Mouse (Mus musculus) c-Kit-negative CD71-positive TER-119-positive erythroid progenitor cells, embryonic 14.5 days (primary cell): ENCODE results near the gene Phf5a.

Experiments used
- DNase-seq: peaks from one replicate; pipeline ENCODE4 v3.0.0-alpha.2; 2013; ENCODE audit warnings: low read depth, low spot score

Gene Phf5a

DNA sequence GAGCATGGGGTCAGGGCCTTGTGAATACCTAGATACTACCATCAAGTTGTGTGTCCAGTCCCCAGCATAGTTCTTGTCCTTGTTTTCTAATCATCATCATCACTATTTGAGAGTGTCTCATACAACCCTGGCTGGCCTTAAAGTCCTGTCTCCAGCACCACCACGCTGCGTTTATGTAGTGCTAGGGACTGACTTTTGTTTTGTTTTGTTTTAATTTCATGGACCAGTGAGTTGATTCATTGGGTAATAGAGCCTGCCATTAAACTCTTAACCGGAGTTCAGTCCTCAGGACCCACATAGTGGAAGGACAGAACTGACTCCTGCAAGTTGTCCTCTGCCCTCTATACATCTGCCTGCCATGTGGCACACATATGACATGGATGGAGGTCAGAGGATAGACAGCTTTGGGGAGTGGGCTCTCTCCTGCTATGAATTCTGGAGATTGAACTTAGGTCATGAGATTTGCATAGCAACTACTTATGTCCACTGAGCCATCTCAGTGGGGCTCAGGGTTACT lies 13.8 kb upstream of the Phf5a start:
- DNase-seq, result no peak

DNA sequence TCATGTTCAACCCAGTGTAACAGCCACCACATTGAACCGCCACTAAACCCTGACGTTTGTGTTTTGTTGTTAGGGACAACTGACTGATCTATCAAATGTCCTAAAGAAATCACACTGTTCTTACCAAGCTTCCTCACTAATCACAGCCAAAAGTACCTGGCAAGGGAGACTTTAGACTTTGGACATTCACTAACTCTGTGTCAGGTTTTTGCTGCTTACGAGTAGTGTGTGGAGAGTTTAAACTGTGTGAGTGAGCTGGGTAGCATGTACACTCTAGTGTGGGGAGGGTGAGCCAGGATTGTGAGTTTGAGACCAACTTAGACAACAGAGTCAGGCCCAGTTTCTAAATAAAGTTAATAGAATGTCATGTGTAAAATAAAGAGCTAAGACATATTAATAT lies 10.6 kb upstream of the Phf5a start:
- no peak for DNase-seq

DNA sequence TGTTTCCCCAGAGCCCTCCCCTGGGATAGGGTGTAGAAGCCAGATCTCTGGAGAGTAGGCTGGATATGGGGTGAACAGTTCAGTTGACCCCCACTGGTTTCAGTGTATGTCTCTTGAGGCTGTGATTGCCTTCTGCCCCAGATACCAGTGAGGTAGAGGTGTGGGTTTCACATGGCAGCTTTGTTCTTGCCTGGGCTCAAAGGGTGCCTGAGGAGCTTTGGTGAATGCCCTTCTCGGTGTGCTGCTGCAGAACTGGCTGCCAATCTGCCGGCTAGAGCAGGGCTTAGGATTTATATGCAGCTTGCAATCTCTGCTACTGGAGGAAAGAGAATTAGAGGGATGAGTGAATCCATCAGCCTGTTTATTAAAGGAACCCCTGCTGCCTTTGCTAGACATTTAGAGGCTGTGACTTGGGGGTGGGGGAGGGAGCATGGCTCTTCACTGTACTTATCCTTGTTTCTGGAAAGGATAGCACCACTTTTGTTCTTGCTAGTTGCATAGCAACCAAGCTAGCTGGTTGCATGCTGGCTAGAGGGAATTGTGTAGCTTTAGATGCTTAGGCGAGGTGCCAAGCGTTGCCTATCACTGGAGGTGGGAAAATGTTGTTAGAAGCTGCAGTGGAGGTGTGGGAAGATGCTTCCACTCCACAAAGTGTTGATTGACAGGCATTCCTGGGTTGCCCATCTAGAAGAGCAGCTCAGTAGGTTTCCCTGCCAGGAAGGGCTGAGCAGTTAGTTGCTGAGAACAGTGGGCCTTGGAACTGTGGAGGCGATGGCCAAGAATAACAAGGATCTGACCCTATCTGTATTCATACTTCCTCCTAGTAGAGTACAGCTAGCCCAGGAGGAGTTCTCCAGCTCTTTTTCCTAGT lies 8.1 kb upstream of the Phf5a start:
- no peak for DNase-seq

DNA sequence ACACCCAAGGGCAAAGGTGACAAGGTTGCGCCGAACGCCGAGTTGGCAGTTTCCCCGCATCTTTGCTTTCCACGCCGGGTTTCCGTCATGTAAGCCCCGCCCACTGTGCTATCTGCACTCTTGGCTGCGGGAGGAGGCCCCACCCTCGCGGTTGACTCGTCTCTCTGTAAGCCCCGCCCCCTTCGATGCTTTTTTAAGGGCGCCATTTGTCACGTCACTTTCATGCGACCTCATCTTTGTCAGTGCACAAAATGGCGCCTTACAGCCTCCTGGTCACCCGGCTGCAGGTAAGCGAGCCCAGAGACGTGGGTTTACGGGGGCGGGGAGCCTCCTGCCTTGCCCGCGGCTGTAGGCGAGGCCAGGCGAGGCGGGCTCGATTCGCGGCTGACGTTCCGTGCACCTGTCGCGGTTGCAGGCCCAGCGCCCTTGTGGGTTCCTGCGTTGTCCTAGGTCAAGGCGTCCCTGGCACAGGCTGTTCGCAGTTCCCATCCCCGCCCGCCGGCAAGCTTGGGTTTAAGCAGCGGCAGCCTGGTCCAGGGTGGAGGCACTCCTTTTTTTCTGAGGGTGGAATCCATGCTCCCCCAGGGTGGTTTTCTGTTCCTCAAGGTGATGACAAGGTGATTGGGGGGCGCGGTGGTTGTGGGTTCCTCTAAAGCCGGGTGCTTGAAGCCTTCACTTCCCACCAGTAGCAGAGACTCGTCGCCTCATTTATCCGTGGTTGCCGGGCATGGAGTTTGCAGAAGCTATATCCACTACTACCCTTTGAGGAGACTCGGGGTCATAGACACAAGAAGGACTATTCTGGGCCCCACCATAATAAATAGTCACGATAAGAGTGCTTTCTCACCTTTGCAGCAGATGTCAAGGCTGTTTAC lies 788 bp upstream of the Phf5a start, which contains the start of gene Aco2:
Gene Aco2 (plus strand): TSS at position 48 of the 875 bp plus-strand sequence.
- DNase-seq, result peak; percentile 100

DNA sequence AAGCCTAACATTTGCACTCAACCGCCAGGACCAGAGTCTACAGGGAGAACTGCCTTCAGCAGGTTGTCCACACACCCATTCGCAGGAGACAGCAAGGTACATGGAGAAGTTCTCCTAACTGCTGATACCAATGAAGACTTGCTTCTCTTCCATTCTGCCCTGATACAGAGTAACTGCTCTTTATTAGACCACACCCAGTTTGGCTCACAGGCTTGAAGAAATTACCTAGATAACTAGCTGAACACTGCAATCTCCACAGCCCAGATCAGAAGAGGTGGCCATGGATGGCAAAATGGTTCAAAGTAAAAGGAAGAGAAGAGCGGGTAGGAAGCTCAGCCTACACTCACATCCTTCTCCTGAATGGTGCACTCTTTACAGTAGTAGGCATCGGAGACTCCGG lies 1.7 kb downstream of the Phf5a start:
- no peak for DNase-seq

DNA sequence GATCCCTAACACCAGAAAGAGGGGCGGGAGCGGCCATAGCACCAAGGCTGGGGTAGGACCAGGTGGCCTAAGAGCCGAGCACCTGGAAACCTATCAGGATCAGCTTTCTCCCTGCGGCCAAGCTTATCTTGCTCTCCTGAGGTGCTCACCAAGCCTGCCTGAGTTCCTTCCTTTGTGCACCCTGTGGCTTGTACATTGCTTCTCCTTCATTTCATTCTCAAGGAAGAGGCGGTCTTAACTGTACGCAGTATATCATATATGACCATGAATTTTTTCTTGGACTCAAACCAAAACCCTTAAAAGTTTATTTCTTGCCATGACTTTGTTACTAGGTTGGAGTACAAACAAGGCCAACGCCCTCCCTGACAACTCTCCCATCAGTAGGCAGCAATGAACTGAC lies 7.5 kb downstream of the Phf5a start:
- DNase-seq, result no peak

DNA sequence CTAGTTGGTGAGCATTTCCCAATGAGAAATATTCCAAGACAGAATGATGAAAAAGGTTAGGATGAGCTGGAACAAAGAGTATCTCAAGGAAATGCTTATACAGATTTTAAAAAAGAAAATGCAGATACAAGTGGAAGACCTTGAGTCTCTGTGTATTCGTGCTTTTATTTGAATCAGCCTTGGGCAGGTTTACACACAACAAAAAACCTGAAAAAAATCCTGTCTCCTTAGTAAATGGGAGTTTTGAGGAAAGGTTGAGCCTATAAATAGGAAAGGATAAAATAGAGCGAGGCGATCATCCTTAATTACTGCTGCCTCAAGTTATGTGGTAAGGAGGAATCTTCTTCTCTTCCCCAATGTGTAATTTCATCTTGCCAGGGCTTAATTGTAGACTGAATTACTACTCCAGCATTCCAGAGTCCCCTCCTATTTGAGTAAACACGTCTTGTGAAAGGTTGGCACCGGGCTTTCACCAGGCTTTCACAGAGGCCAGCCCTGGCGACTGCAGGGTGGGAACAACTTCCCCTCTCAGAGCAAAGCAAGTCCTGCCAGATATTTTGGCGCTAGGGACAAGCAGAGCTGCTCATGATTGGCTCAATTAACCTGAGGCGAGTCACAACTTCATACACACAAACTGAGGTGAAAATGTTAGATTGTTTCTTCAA lies 11.1 kb downstream of the Phf5a start:
- no peak for DNase-seq

DNA sequence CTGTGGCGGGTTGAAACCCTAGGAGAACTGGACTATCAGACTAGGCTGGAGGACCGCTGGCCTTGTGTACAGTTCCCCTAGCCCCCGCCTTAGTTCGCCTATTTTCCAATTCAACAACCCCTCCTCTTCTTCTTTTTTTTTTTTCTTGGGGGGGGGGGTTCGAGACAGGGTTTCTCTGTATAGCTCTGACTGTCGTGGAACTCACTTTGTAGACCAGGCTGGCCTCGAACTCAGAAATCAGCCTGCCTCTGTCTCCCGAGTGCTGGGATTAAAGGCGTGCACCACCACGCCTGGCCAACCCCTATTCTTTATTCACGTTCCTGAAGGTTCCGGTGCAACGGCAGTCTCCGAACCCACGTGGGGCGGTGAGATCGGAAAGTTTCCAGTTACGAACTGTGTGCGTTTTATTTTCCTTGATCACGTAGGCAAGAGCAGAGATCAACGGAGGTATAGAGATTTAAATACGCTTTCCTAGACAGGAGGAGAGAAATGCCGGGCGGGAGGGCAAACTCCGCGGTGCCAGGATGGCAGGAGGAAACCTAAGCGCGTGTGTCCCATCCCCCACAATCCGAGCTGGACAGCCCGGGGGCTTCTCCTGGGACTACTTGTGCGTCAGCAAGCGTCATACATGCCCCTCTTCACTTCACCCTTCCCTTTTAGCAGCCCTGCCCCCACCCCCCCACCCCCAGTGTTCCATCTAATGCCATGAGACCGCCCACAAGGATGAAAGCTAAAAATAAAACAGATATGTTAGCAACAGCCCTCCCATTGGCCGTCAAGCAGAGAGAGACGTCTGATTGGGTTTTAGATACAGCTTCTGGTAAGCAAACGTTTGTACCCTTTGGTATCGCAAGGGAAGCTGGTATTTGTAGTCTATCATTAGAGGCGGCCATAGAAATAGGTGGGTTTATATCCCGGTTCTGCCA lies 12.1 kb downstream of the Phf5a start:
- no peak for DNase-seq

DNA sequence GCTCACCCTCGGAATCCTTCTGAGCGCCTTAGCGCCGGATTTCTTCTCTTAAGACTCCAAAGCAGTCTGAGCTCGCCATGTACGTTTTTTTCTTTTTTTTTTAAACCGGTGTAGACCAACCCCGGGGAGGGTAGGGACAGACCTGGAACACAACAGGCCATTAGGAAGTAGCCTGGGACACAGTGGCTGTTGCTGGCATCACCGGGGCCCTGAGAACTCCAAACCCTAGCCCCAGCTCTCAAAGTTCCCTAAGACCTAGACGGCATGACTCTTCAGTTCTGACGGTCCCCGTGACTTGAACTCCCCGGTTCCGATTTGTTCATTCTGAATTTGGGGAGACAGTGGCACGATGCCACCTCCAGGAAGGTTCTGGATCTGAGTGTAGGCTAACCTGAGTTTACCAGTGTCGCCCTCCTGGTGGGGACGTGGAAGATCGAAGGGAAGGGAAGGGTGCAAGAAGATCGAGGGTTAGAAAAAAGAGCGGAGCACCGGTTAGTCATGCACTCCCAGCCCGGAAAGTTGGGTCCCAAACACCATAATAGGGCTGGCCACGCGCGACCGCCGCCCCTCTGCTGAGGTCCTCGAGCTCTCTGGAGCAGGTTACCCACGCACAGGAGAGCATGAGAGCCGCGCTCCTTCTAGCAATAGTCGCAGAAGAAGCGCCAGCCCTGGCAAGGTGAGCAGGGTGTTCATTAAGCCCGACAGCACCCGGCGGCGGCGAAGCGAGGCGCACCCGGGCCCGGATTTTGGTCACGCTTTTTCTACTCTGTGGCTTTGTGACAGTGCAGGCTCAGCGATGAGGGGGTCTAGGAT lies 13.0 kb downstream of the Phf5a start, which contains the start of gene Tob2:
Gene Tob2 (minus strand): TSS at position 280 of the 813 bp plus-strand sequence.
- DNase-seq, result peak; percentile 56

DNA sequence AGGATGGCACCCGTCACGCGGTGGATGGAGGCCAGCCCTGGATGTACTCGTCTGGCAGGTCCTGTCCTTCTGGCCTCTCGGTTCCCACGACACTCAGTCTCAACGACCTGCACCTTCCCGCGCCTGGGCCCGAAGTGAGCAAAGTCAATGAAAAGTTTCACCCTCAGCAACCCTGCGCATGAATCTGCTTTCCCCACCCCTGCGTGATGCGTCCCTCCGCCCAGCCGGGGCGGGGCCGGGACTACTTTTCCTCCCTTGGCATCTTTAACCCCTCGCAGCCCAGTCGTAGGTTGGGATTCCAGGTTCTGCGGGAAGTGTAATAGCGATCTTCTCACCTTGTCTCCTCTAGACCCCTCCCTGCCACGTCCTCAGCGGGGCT lies 13.6 kb downstream of the Phf5a start:
- DNase-seq, result peak; percentile 79

DNA sequence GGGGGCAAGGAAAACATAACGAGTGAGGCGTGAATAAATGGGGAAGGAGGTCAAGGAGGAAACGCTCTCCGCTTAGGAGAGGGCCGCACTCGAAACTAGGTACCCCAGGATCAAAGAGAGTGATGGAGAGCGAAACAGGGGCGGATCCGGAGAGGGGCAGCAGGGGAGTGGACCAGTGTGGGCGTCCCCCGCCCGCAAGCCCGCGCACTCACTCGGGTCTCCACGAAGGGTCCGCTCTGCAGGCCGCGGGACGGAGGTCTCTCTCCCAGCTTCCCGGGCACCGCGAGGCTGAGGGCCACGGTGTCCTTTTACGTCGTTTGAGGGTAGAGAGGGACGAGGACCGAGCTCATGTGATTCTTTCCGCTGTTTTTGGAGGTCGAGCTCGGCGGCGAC lies 14.0 kb downstream of the Phf5a start:
- DNase-seq, result no peak

DNA sequence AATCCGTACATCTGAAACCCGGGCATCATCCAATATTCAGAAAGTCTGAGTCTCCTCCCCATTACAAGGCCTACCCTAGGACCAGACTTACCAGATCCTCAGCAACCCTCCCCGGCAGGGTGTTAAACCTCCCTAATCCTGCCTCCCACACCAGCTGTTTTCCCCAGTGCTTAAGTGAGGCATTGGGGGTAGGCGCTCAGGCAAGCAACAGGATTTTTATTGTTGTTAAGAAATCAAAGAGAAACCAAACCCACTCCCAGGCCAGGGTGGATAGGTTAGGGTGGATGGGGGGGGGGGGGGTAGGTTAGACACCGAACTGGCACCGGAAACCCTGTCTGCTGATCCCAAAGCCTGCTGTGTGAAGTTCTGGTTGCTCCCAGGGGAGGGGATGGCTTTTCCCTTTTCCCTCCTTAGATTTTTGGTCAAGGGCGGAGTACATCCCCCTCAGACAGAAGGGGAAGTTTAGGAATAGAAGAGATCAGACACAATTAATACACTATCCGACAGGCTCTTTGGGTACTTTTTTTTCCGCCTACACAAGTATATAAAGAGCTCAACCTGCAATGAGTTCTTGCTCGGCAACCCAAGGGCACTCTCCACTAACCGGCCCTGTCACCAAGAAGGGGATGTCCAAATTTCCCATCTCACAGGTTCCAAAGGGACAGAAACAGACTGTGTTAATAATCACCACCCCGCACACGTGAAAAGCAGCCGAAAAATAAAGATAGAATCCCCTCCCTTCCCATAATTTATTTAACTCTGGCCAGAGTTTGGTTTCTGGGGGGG lies 14.6 kb downstream of the Phf5a start:
- no peak for DNase-seq

DNA sequence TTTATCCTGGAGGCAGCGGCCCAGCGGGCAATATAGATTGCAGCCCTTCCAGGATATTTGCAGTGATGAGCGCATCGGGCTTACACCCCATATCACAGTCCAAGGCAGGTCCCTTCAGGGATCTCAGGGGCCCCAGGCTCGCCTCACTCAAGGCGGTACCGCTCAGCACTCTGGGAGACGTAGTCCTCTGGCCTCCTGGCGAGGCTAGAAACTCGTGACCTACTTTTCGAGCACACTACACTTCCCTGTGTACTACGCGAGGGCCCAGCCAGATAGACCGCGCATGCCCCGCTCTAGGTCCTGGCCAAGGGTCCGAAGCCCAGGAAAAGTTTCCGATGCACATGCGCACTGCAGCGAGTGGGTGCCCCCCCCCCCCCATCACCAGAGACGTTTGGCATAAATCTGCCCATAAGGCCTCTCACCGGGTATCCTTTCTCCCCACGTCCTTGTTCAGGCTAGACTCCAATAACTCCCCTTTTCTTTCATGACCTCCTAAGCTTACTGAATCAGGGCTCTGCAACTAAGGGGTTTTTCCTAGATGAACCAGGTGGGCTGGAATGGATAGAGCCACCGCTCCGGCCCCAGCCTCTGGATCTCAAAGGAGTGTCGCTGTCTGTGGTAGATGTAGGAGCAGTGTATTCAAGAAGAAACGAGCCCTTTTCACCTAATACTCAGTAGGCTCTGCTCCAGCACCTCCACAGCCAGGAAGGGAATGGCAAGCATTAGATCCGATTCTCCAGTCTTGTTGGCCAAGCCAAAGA lies 15.5 kb downstream of the Phf5a start:
- peak; percentile 77 for DNase-seq

DNA sequence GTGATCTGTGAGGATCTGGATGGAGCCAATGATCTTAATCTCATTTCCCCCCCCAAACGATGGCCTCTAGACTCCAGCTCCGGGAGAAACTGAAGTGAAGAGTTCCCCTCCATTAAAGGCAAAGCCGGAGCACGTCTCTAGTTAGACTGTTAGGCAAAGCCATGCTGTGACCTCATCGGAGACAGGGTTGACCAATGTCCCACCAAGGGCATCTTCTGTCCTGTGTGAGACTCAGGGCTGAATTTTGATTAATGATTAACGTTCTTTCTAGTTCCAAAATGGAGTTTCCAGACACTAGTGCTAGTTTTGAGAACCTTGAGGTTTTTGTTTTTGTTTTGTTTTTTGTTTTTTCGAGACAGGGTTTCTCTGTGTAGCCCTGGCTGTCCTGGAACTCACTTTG lies 18.6 kb downstream of the Phf5a start:
- DNase-seq, result no peak

DNA sequence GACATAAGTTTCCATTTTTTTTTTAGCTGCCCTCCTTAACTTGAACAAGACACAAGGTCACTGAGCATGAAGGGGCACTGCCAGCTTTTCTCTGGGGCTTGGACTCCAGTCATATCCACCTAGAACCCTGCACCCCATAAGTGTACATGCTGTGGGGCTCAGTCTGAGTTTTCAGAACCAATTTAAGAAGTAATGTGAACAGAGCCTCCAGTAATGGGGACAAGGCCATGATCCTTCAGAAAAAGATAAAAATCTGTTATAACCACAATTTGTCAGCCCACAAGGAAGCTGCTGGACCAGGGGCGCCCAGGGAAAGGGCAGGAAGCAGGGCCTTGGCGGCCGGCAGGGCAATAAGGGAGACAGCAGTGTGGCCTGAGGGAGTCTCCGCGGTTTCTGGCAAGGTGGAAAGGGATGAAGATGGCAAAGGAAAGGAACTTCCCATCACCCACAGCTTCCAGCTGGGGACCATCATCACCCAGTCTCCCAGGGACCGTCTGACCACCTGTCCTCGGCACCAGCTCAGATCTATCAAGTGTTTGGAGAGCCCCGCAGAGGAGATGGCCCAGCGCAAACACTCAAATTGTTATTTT lies 19.2 kb downstream of the Phf5a start:
- DNase-seq, result no peak

DNA sequence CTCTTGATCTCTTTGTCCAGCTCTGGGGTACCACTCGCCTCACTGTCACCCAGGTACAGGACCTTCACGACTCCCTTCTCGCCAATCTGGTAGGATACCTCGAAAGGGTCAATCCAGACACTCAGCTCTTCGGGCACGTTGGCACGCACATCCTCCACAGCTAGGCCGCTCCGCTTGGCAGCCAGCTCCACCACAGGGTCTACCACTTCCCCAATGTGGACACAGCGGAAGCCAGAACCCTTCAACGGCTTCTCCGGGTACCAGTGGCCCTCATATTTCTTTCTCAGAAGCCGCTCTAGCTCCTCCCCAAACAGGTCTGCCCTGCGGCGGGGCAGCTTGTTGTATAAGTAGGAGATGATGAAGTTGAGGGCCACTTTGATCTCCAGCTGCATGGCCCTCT lies 20.3 kb downstream of the Phf5a start:
- DNase-seq, result no peak

DNA sequence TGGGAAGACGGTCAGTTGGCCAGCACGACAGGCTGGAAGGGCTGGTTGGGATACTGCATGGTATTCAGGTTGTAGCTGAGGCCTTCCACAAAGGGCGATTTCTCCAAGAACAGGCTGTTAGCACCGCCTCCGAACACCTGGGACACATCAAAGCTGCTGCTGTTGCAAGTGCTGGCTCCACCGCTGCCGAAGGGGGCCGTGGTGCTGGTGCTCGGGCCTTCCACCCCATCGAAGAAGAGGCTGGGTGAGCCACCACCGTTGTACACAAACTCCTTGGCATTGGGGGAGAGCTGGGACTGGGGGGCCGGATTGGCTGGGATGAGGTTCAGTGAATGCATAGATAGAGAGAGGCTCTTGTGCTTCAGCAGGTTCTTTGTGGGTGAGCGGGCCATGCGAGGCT lies 21.0 kb downstream of the Phf5a start:
- DNase-seq, result no peak

DNA sequence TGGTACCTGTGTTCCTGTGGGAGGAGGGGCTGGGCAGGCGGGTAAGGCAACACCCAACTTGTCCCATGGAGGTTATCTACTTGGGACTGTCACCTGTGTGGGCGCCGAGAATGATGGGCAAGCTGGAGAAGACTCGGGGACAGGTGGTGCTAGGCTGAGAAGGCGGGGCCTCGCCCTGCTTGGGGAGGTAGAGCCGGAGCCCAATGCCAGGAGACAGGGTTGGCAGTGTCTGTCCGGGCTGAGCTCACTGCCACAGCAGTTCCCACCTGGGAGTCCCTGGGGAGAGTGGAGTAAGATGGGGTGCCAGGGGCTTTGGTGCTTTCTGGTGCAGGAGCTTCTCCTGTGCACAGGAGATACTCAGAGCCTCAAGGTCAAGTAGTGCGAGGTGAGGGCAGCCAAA lies 22.6 kb downstream of the Phf5a start:
- DNase-seq, result no peak
